Mouse (Mus musculus): ENCODE results near the gene Vrk2.

GRCm38 (mm10) chr11:26587184-26587524, 6.6 kb downstream of the Vrk2 start:
- no peak for TF ChIP-seq CTCF (conservative IDR thresholded peaks at IDR 0.05; ENCODE audit: insufficient read depth, insufficient read length, low read depth, low read length)
- no peak for TF ChIP-seq POLR2A (IDR thresholded peaks at IDR 0.05; ENCODE audit: low read depth, low read length)
